ENCODE assay signal across 8 mouse cellular contexts in genomic region chr1:162206998-162207707, GRCm38 (mm10).
A peak's percentile ranks its signal among the peaks of the same experiment; 100 is the strongest.
DNase-seq lines count a peak whose midpoint lies in the region; ATAC-seq lines count a peak whose summit lies in the region.

No protein-coding gene starts in this region.

- H3K27me3 ChIP-seq in heart, embryonic 13.5 days (replicated peaks), result no peaks in the 10 kb centered on the region
- no peaks in the 10 kb centered on the region for H3K27me3 ChIP-seq in lung, embryonic 15.5 days

- H3K36me3 ChIP-seq in heart, embryonic 13.5 days, result no peaks in the 10 kb centered on the region
- H3K36me3 ChIP-seq in lung, embryonic 15.5 days, result no peaks in the 10 kb centered on the region

- DNase-seq in gastrocnemius, postnatal 14 days, result peak; percentile 15
- no peak for DNase-seq in gastrocnemius, postnatal 36 days
- peak; percentile 65 to 69 for DNase-seq in CD8-positive naive resting alpha-beta T cell, adult 2 months (ENCODE audit: low read depth in 2 of 2, low spot score in 2 of 2)
- no peak for DNase-seq in adrenal gland, adult 18-20 months (ENCODE audit: low spot score in 2 of 2)
- DNase-seq in thymus, postnatal 14 days, result no peak
- DNase-seq in urinary bladder, postnatal 25 days (ENCODE audit: low spot score), result no peak

- H3K4me3 ChIP-seq in heart, embryonic 13.5 days, result peak overlapping the region; percentile 9; the same call in 1 of the 2 replicates
- H3K4me3 ChIP-seq in lung, embryonic 15.5 days, result peak overlapping the region; percentile 16

- H3K9ac ChIP-seq in heart, embryonic 13.5 days, result 0 out of 2 replicates have a peak overlapping the region, but pooled peaks have one; percentile 16
- no peak overlapping the region for H3K9ac ChIP-seq in lung, embryonic 15.5 days

- no peaks in the 10 kb centered on the region for H3K9me3 ChIP-seq in heart, embryonic 13.5 days
- H3K9me3 ChIP-seq in lung, embryonic 15.5 days, result no peaks in the 10 kb centered on the region

- H3K4me1 ChIP-seq in heart, embryonic 13.5 days, result peaks cover 46% of the 10 kb centered on the region
- H3K4me1 ChIP-seq in lung, embryonic 15.5 days, result peaks cover 34% of the 10 kb centered on the region

- intact Hi-C loops in gastrocnemius, postnatal 14 days (cut with DNase I; ENCODE audit: low total_unique reads), result no loop called here
- intact Hi-C loops in gastrocnemius, postnatal 36 days (cut with DNase I), result no loop called here

- H3K4me2 ChIP-seq in heart, embryonic 13.5 days, result peak overlapping the region; percentile 52
- H3K4me2 ChIP-seq in lung, embryonic 15.5 days, result peak overlapping the region; percentile 36

- ATAC-seq in heart, embryonic 13.5 days (ENCODE audit: extremely low read depth, insufficient number of reproducible peaks, low FRiP score, low TSS enrichment), result no peak
- ATAC-seq in lung, embryonic 15.5 days (ENCODE audit: borderline replicate concordance, extremely low read depth, low FRiP score, low TSS enrichment), result peak; percentile 45; the same call in 1 of the 2 replicates

- peak overlapping the region; percentile 69 for H3K27ac ChIP-seq in heart, embryonic 13.5 days (replicated peaks)
- peak overlapping the region; percentile 77 for H3K27ac ChIP-seq in lung, embryonic 15.5 days

- 32% methylated on average over 12 of the region's 12 CpGs for WGBS in heart, embryonic 13.5 days
- 30% methylated on average over 12 of the region's 12 CpGs for WGBS in lung, embryonic 15.5 days

Comparison
In these comparisons a context has a peak if more than half of its experiments do, and no peak if none do; other contexts are left out.
1. DNase-seq: peak in gastrocnemius, postnatal 14 days (single experiment) and CD8-positive naive resting alpha-beta T cell, adult 2 months (2 of 2); none in gastrocnemius, postnatal 36 days (0 of 2), adrenal gland, adult 18-20 months (0 of 2), thymus, postnatal 14 days (single experiment) and urinary bladder, postnatal 25 days (single experiment).